Mouse (Mus musculus): ENCODE measurements around the gene Cfap100. TPM values are rescaled to one million over a fixed set of nuclear protein-coding genes. Genes with fewer than 3 reads are reported as not detected.

The Cfap100 gene
- polyA plus RNA-seq, 1 experiment from 2014 or later = 0.31 TPM

- 48% methylated on average over 12 of the region's 12 CpGs for WGBS
- H3K9ac ChIP-seq (ENCODE audit: low read length) = no peak overlapping the region
- no peak overlapping the region for H3K4me3 ChIP-seq (replicated peaks; ENCODE audit: low read length)
- no peaks in the 10 kb centered on the region for H3K27me3 ChIP-seq (ENCODE audit: control insufficient read depth, insufficient read depth, low read length)
- peaks cover 6% of the 10 kb centered on the region; the same call in 1 of the 2 replicates for H3K4me1 ChIP-seq (ENCODE audit: control insufficient read depth, insufficient read depth, low read length)
- H3K27ac ChIP-seq (ENCODE audit: low read length) = peak overlapping the region; percentile 42; the same call in 1 of the 2 replicates
- H3K9me3 ChIP-seq (replicated peaks; ENCODE audit: control insufficient read depth, low read length) = no peaks in the 10 kb centered on the region
- no peaks in the 10 kb centered on the region for H3K36me3 ChIP-seq (ENCODE audit: control insufficient read depth, insufficient read depth, low read length)
- peak; percentile 20; the same call in 1 of the 2 replicates for ATAC-seq (ENCODE audit: insufficient read depth, low FRiP score)
- no peak overlapping the region for H3K4me2 ChIP-seq (ENCODE audit: low read depth, low read length)
Observed at GRCm38 (mm10) chr6:90470947-90471541, 42.4 kb upstream of the Cfap100 start.

DNA sequence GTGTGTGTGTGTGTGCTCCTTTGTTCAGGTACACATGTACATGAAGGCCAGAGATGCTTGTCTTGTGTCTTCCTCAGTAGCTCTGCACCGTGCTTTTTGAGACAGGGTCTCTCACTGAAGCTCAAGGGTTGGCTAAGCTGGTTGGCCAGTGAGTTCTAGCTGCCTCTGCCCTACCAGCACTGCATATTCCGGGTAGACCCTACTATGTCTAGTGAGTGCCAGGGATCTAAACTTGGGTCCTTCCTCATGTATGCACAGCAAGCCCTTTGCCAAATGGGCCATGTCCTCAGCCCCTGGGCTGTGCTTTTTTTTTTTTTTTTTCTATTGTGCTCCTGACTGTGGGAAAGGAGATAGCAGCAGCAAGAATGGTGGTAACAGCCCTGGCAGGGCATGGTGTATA, 41.7 kb upstream of the Cfap100 start:
- no peak overlapping the region for H3K4me3 ChIP-seq (replicated peaks; ENCODE audit: low read length)
- no peak overlapping the region for H3K9ac ChIP-seq (ENCODE audit: low read length)
- no peaks in the 10 kb centered on the region for H3K9me3 ChIP-seq (replicated peaks; ENCODE audit: control insufficient read depth, low read length)
- H3K36me3 ChIP-seq (ENCODE audit: control insufficient read depth, insufficient read depth, low read length) = no peaks in the 10 kb centered on the region
- WGBS = 96% methylated on average over 2 of the region's 2 CpGs
- H3K4me2 ChIP-seq (ENCODE audit: low read depth, low read length) = no peak overlapping the region
- ATAC-seq (ENCODE audit: insufficient read depth, low FRiP score) = no peak
- H3K27me3 ChIP-seq (ENCODE audit: control insufficient read depth, insufficient read depth, low read length) = no peaks in the 10 kb centered on the region
- peaks cover 6% of the 10 kb centered on the region; the same call in 1 of the 2 replicates for H3K4me1 ChIP-seq (ENCODE audit: control insufficient read depth, insufficient read depth, low read length)
- no peak overlapping the region for H3K27ac ChIP-seq (ENCODE audit: low read length)

GRCm38 (mm10) chr6:90469041-90469440, 40.4 kb upstream of the Cfap100 start:
- Histone ChIP-seq H3K36me3 (ENCODE audit: control insufficient read depth, insufficient read depth, low read length) (no peaks in the 10 kb centered on the region), H3K9ac (ENCODE audit: low read length) (no peak overlapping the region), H3K4me2 (ENCODE audit: low read depth, low read length) (no peak overlapping the region), H3K4me3 (replicated peaks; ENCODE audit: low read length) (no peak overlapping the region), H3K9me3 (replicated peaks; ENCODE audit: control insufficient read depth, low read length) (no peaks in the 10 kb centered on the region), H3K4me1 (ENCODE audit: control insufficient read depth, insufficient read depth, low read length) (peaks cover 6% of the 10 kb centered on the region), H3K27me3 (ENCODE audit: control insufficient read depth, insufficient read depth, low read length) (no peaks in the 10 kb centered on the region), H3K27ac (ENCODE audit: low read length) (no peak overlapping the region)
- WGBS = 85% methylated on average over 6 of the region's 6 CpGs
- no peak for ATAC-seq (ENCODE audit: insufficient read depth, low FRiP score)

DNA sequence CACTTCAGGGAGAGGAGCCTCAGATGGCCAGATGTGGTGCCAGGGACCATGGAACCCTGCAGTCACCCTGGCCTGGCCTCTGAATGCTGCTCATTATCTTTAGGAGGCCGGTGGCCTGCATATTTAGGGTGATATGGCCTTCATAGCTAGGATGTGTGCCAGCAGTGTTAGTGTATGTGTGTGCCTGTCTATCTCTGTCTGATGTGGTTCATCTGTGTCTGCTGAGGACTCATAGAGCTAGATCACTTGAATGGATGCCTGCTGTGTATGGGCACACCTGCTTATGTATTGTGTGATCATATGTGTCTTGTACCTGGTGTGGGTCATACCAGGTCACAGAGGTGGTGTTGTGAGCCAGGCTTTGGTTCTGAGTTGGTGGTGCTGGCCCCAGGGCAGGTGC, 39.6 kb upstream of the Cfap100 start:
- no peaks in the 10 kb centered on the region for H3K9me3 ChIP-seq (replicated peaks; ENCODE audit: control insufficient read depth, low read length)
- no peak overlapping the region for H3K27ac ChIP-seq (ENCODE audit: low read length)
- H3K4me3 ChIP-seq (replicated peaks; ENCODE audit: low read length) = no peak overlapping the region
- no peak overlapping the region for H3K4me2 ChIP-seq (ENCODE audit: low read depth, low read length)
- ATAC-seq (ENCODE audit: insufficient read depth, low FRiP score) = no peak
- no peaks in the 10 kb centered on the region for H3K27me3 ChIP-seq (ENCODE audit: control insufficient read depth, insufficient read depth, low read length)
- 83% methylated on average over 1 of the region's 1 CpGs for WGBS
- peaks cover 13% of the 10 kb centered on the region for H3K4me1 ChIP-seq (ENCODE audit: control insufficient read depth, insufficient read depth, low read length)
- H3K36me3 ChIP-seq (ENCODE audit: control insufficient read depth, insufficient read depth, low read length) = no peaks in the 10 kb centered on the region
- no peak overlapping the region for H3K9ac ChIP-seq (ENCODE audit: low read length)

DNA sequence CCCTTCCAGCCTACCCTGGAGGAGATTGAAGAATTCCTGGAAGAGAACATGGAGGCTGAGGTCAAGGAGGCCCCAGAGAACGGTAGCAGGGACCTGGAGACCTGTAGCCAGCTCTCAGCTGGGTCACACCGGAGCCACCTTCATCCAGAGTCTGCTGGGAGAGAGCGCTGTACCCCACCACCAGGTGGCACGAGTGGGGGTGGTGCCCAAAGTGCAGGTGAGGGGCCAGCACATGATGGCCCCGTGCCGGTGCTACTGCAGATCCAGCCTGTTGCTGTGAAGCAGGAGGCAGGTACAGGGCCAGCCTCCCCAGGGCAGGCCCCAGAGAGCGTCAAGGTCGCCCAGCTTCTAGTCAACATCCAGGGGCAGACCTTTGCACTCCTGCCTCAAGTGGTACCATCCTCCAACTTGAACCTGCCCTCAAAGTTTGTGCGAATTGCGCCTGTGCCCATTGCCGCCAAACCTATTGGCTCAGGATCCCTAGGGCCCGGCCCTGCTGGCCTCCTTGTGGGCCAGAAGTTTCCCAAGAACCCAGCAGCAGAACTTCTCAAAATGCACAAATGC, 38.3 kb upstream of the Cfap100 start:
- no peak overlapping the region for H3K9ac ChIP-seq (ENCODE audit: low read length)
- no peak for ATAC-seq (ENCODE audit: insufficient read depth, low FRiP score)
- H3K4me1 ChIP-seq (ENCODE audit: control insufficient read depth, insufficient read depth, low read length) = peaks cover 19% of the 10 kb centered on the region
- H3K9me3 ChIP-seq (replicated peaks; ENCODE audit: control insufficient read depth, low read length) = no peaks in the 10 kb centered on the region
- no peak overlapping the region for H3K4me2 ChIP-seq (ENCODE audit: low read depth, low read length)
- H3K36me3 ChIP-seq (ENCODE audit: control insufficient read depth, insufficient read depth, low read length) = no peaks in the 10 kb centered on the region
- peaks cover under 1% of the 10 kb centered on the region for H3K27me3 ChIP-seq (ENCODE audit: control insufficient read depth, insufficient read depth, low read length)
- WGBS = 86% methylated on average over 12 of the region's 12 CpGs
- no peak overlapping the region for H3K27ac ChIP-seq (ENCODE audit: low read length)
- no peak overlapping the region for H3K4me3 ChIP-seq (replicated peaks; ENCODE audit: low read length)

DNA sequence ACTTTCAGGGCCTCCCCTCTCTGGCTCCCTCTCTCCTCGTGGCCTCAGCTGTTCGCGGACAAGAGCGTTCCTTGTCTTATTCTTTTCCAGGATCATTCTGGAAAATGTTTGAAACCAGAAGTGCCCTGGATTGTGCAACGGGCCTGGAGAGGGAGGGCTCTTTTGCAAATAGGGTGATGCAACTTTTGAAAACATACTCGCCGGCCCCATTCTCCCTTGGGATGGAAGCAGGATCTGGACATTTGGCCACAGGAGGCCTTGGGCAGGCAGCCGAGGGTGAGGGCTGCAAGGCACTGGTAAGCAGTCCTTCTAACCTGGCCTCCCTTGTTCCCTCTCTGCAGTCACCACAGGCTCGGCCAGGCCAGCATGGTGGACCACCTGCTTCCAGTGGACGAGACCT, 37.5 kb upstream of the Cfap100 start:
- Histone ChIP-seq H3K36me3 (ENCODE audit: control insufficient read depth, insufficient read depth, low read length) (no peaks in the 10 kb centered on the region), H3K4me2 (ENCODE audit: low read depth, low read length) (no peak overlapping the region), H3K9me3 (replicated peaks; ENCODE audit: control insufficient read depth, low read length) (no peaks in the 10 kb centered on the region), H3K27me3 (ENCODE audit: control insufficient read depth, insufficient read depth, low read length) (peaks cover 9% of the 10 kb centered on the region), H3K4me1 (ENCODE audit: control insufficient read depth, insufficient read depth, low read length) (peaks cover 22% of the 10 kb centered on the region), H3K27ac (ENCODE audit: low read length) (no peak overlapping the region), H3K9ac (ENCODE audit: low read length) (no peak overlapping the region), H3K4me3 (replicated peaks; ENCODE audit: low read length) (no peak overlapping the region)
- ATAC-seq (ENCODE audit: insufficient read depth, low FRiP score) = no peak
- WGBS = 78% methylated on average over 10 of the region's 10 CpGs

- ATAC-seq (ENCODE audit: insufficient read depth, low FRiP score) = no peak
- no peak overlapping the region for H3K4me3 ChIP-seq (replicated peaks; ENCODE audit: low read length)
- peaks cover 13% of the 10 kb centered on the region for H3K27me3 ChIP-seq (ENCODE audit: control insufficient read depth, insufficient read depth, low read length)
- no peaks in the 10 kb centered on the region for H3K36me3 ChIP-seq (ENCODE audit: control insufficient read depth, insufficient read depth, low read length)
- no peak overlapping the region for H3K27ac ChIP-seq (ENCODE audit: low read length)
- H3K4me1 ChIP-seq (ENCODE audit: control insufficient read depth, insufficient read depth, low read length) = peaks cover 17% of the 10 kb centered on the region
- no peak overlapping the region for H3K9ac ChIP-seq (ENCODE audit: low read length)
- 85% methylated on average over 11 of the region's 11 CpGs for WGBS
- H3K4me2 ChIP-seq (ENCODE audit: low read depth, low read length) = no peak overlapping the region
- no peaks in the 10 kb centered on the region for H3K9me3 ChIP-seq (replicated peaks; ENCODE audit: control insufficient read depth, low read length)
Observed at GRCm38 (mm10) chr6:90465028-90465640, 36.5 kb upstream of the Cfap100 start.

GRCm38 (mm10) chr6:90463890-90464421, 35.4 kb upstream of the Cfap100 start:
- 37% methylated on average over 7 of the region's 7 CpGs for WGBS
- peaks cover 17% of the 10 kb centered on the region for H3K4me1 ChIP-seq (ENCODE audit: control insufficient read depth, insufficient read depth, low read length)
- ATAC-seq (ENCODE audit: insufficient read depth, low FRiP score) = no peak
- H3K9ac ChIP-seq (ENCODE audit: low read length) = peak overlapping the region; percentile 76; the same call in 1 of the 2 replicates
- no peaks in the 10 kb centered on the region for H3K36me3 ChIP-seq (ENCODE audit: control insufficient read depth, insufficient read depth, low read length)
- no peaks in the 10 kb centered on the region for H3K9me3 ChIP-seq (replicated peaks; ENCODE audit: control insufficient read depth, low read length)
- H3K4me3 ChIP-seq (replicated peaks; ENCODE audit: low read length) = peak overlapping the region; percentile 66
- peak overlapping the region; percentile 100 for H3K4me2 ChIP-seq (ENCODE audit: low read depth, low read length)
- H3K27ac ChIP-seq (ENCODE audit: low read length) = peak overlapping the region; percentile 36; the same call in 1 of the 2 replicates
- peaks cover 13% of the 10 kb centered on the region for H3K27me3 ChIP-seq (ENCODE audit: control insufficient read depth, insufficient read depth, low read length)

- Histone ChIP-seq H3K27ac (ENCODE audit: low read length) (peak overlapping the region; percentile 39; the same call in 1 of the 2 replicates), H3K36me3 (ENCODE audit: control insufficient read depth, insufficient read depth, low read length) (no peaks in the 10 kb centered on the region), H3K27me3 (ENCODE audit: control insufficient read depth, insufficient read depth, low read length) (peaks cover 13% of the 10 kb centered on the region), H3K4me1 (ENCODE audit: control insufficient read depth, insufficient read depth, low read length) (peaks cover 17% of the 10 kb centered on the region), H3K9me3 (replicated peaks; ENCODE audit: control insufficient read depth, low read length) (no peaks in the 10 kb centered on the region), H3K4me2 (ENCODE audit: low read depth, low read length) (peak overlapping the region; percentile 100), H3K9ac (ENCODE audit: low read length) (peak overlapping the region; percentile 76), H3K4me3 (replicated peaks; ENCODE audit: low read length) (peak overlapping the region; percentile 66)
- WGBS = under 1% methylated on average over 31 of the region's 31 CpGs
- ATAC-seq (ENCODE audit: insufficient read depth, low FRiP score) = peak; percentile 88
Observed at GRCm38 (mm10) chr6:90463228-90463862, 34.7 kb upstream of the Cfap100 start.

Measured in stomach, embryonic 16.5 days (tissue).